Mouse (Mus musculus) lung, adult 2 months (tissue): Measurements from ENCODE around the gene Col23a1. TPM values are rescaled to one million over a fixed set of nuclear protein-coding genes. Genes with fewer than 3 reads are reported as not detected.

ENCODE experiments used
- DNase-seq: peaks from one replicate; pipeline ENCODE4 v3.0.0; 2022
- H3K4me1 ChIP-seq: fragments of 200-500 bp; 2 replicates; pipeline ENCODE4 v1.6.1; 2011; ENCODE audit warnings: low read length; ENCODE audit not compliant: control insufficient read depth, insufficient read depth
- H3K4me3 ChIP-seq: fragments of 200-500 bp; replicated peaks from 2 replicates; pipeline ENCODE3; 2011; ENCODE audit warnings: low read depth, mild to moderate bottlenecking, control low read depth, low read length; ENCODE audit errors: extremely low read depth
- CTCF ChIP-seq: fragments of 200-500 bp; IDR thresholded peaks from 2 replicates; pipeline ENCODE4 v1.5.1; 2011; ENCODE audit warnings: mild to moderate bottlenecking, low read length, control low read depth; ENCODE audit not compliant: insufficient read depth
- POLR2A ChIP-seq: fragments of 200-500 bp; IDR thresholded peaks from 2 replicates; pipeline ENCODE4 v1.6.1; 2011; ENCODE audit warnings: low read depth, mild to moderate bottlenecking, control low read depth, low read length, borderline replicate concordance; ENCODE audit errors: extremely low read depth
- WGBS: fragments of 180-500 bp; shearing (Covaris S2); methylation state at CpG from one replicate; pipeline ENCODE4 v1.1.7; 2018; 5-methylcytosine and 5-hydroxymethylcytosine counted together
- polyA plus RNA-seq: library from polyadenylated mRNA; depleted of rRNA; stranded (reverse); fragments of >200 nt; gene quantifications from 2 replicates; pipeline ENCODE4 v1.2.3, GENCODE M21; 2012

Col23a1 gene
- polyA plus RNA-seq, 1 experiment = 27.1 TPM

DNA sequence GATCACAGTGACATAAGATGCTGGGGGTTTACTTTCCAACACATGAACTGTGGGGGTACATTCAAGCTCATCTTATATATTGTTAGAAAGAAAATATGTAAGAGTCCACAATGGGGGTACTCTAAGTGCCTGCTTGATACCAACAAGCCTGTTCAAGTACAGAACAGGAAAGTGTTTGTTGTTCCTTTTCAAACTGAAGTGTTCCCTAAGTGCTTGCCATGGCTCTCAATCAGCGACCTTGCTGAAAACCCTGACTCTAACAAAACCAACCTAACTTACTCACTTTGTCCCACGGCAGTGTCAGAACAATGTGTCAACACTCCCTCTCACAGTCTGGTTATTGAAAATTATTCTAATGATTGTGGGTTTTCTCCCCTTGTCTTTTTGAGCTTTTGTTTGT is 106.7 kb downstream of the Col23a1 start:
- TF ChIP-seq CTCF (no peak), POLR2A (no peak)
- Histone ChIP-seq H3K4me3 (no peak overlapping the region), H3K4me1 (peaks cover 7% of the 10 kb centered on the region; the same call in 1 of the 2 replicates)
- DNase-seq = no peak
- WGBS = 53% methylated on average over 2 of the region's 2 CpGs

GRCm38 (mm10) chr11:51398084-51398483 is 108.4 kb downstream of the Col23a1 start:
- 57% methylated on average over 5 of the region's 5 CpGs for WGBS

DNA sequence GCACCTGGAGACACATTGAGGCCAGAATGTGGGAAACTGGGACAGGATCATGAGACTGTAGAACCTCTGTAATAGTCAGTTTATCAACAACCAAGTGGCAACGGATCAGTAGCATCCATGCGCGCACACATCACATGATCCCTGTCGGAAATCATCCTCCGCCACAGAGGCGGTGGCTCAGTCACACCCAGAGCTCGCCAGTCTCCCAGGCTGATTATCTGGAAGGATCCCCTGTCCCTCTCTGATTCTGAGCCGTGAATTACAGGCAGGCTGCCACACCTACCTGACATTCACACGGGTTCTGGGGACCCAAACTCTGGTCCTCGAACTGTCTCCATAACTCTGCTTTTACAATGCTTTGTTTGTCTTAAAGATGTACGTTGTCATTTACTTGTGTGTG is 110.6 kb downstream of the Col23a1 start:
- DNase-seq = no peak
- TF ChIP-seq CTCF (no peak), POLR2A (no peak)
- 83% methylated on average over 11 of the region's 11 CpGs for WGBS
- H3K4me3 ChIP-seq = no peak overlapping the region
- peaks cover 7% of the 10 kb centered on the region; the same call in 1 of the 2 replicates for H3K4me1 ChIP-seq

More at GRCm38 (mm10) chr11:51398084-51398483, 108.4 kb downstream of the Col23a1 start:
- H3K4me3 ChIP-seq = no peak overlapping the region
- TF ChIP-seq CTCF (no peak), POLR2A (no peak)
- H3K4me1 ChIP-seq = peaks cover 7% of the 10 kb centered on the region; the same call in 1 of the 2 replicates
- DNase-seq = no peak

DNA sequence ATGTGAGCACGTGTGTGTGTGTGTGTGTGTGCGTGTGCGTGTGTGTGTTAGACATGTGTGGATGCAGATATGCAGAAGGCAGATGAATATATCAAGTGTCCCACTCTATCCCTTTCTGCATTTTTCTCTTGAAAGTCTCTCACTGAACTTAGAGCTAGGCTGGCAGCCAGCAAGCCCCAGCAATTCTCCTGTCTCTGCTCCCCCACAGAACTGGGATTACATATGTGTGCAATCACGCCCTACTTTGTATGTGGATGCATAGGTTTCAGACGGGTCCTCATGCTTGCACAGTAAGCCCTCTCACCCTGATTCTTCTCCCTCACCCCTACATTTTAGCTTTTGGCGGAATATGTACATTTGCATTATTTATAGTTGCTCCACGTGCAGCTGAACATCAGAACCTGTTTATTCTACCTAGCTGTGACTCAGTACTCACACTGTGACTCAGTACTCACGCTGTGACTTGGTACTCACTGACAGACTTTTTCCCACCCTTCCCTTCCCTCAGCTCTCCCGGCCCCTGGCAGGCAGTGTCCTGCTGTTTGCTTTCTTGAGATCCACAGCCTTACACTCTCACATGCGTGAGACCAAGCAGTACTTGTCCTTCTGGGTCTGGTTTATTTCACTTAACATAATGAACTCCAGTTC is 111.9 kb downstream of the Col23a1 start:
- peaks cover 7% of the 10 kb centered on the region; the same call in 1 of the 2 replicates for H3K4me1 ChIP-seq
- 78% methylated on average over 10 of the region's 10 CpGs for WGBS
- DNase-seq = no peak
- TF ChIP-seq POLR2A = no peak
- TF ChIP-seq CTCF = no peak
- H3K4me3 ChIP-seq = no peak overlapping the region

GRCm38 (mm10) chr11:51403886-51404285 is 114.2 kb downstream of the Col23a1 start:
- no peaks in the 10 kb centered on the region for H3K4me1 ChIP-seq
- WGBS = 38% methylated on average over 2 of the region's 2 CpGs
- no peak for TF ChIP-seq CTCF
- no peak for TF ChIP-seq POLR2A
- DNase-seq = no peak
- H3K4me3 ChIP-seq = no peak overlapping the region

DNA sequence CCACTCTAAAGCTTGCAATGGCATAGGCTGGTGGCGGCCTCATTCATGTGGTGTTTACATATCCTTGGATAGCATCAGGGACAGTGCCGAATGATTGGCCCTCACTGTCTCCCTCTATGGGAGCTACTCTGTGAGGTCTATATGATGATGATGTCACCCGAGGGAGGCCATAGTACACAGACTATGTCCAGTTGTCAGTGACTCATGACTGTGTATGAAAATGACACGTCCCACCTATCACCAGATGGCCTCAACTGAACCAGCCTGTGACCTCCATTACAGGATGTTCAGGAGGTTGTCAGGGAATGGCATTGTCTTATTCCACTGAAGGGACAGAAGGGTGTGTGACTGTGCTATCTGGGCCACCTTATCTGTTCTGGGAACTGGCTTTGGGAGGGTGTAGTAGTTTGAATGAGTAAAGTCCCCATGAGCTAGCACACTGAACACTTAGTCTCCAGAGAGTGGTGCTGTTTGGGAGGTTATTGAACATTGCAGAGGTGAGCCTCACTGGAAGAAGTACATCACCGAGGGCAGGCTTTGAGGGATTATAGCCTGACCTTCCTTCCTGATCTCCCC is 115.2 kb downstream of the Col23a1 start:
- TF ChIP-seq POLR2A (no peak), CTCF (no peak)
- 80% methylated on average over 5 of the region's 5 CpGs for WGBS
- H3K4me1 ChIP-seq = no peaks in the 10 kb centered on the region
- no peak overlapping the region for H3K4me3 ChIP-seq
- no peak for DNase-seq

- 89% methylated on average over 8 of the region's 8 CpGs for WGBS
- TF ChIP-seq CTCF (no peak), POLR2A (no peak)
- Histone ChIP-seq H3K4me3 (no peak overlapping the region), H3K4me1 (no peaks in the 10 kb centered on the region)
- DNase-seq = no peak
Measured at GRCm38 (mm10) chr11:51406531-51406930, 116.8 kb downstream of the Col23a1 start.

GRCm38 (mm10) chr11:51407351-51407750 is 117.6 kb downstream of the Col23a1 start:
- TF ChIP-seq POLR2A (no peak), CTCF (no peak)
- Histone ChIP-seq H3K4me1 (no peaks in the 10 kb centered on the region), H3K4me3 (no peak overlapping the region)
- WGBS = 82% methylated on average over 8 of the region's 8 CpGs
- no peak for DNase-seq

DNA sequence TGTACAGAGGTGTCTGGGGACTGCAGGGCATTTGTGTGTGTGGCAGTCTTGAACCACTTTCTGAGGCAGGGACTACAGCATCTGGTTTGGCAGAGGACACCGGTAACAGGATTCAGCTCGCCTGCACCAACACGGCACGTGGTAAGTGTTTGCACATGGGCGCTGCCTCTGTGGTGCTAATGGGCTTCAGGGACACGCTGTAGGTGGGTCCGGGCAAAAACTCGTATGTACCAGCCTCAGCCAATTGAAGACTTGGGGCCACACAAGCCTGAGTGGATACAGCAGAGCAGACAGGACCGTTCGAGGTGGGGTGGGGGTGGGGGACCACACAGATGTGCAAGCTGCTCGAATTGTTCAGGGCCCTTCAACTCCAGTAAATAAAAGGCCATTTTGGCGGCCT is 121.1 kb downstream of the Col23a1 start:
- WGBS = 68% methylated on average over 12 of the region's 12 CpGs
- no peak for DNase-seq
- TF ChIP-seq CTCF = no peak
- no peak for TF ChIP-seq POLR2A
- Histone ChIP-seq H3K4me3 (no peak overlapping the region), H3K4me1 (no peaks in the 10 kb centered on the region)

DNA sequence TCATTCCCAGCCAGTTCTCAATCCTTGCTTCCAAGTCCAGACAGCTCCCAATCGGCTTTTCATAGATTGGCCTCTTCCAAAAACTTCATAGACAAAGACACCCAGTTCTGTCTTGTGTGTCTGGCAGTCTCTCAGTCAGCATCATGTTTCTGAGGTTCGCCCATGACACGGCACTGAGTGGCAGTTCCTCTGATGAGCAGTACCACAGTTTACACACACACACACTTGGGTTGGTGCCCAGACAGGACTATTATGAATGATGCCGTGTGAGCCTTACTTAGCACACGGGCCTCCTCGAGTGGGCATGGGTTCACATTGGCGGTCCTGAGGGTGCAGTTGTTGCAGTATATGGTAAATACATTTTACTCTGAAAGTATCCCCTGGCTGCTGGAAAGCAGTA is 124.8 kb downstream of the Col23a1 start:
- Histone ChIP-seq H3K4me1 (no peaks in the 10 kb centered on the region), H3K4me3 (no peak overlapping the region)
- WGBS = 60% methylated on average over 7 of the region's 7 CpGs
- TF ChIP-seq CTCF = no peak
- no peak for TF ChIP-seq POLR2A
- DNase-seq = no peak
